Mouse (Mus musculus): ENCODE measurements around the gene Esp6. TPM values are rescaled to one million over a fixed set of nuclear protein-coding genes. Genes with fewer than 3 reads are reported as not detected.
"Not testable (repeated sequence)": the region's sequence is repeated elsewhere in the genome, so short reads cannot be mapped to it uniquely, and the experiment has no call there.

Esp6 gene
- not detected in 2 replicates for polyA plus RNA-seq (2015; fragmentation: Nextera tagmentation; extraction: Ambion mirVana)

- Histone ChIP-seq H3K9me3 (no peaks in the 10 kb centered on the region), H3K27ac (replicated peaks) (no peak within 1 kb of the TSS), H3K4me3 (no peak within 1 kb of the TSS), H3K36me3 (no peaks in the 10 kb centered on the region), H3K27me3 (no peaks in the 10 kb centered on the region), H3K4me2 (no peak within 1 kb of the TSS), H3K4me1 (replicated peaks) (no peaks in the 10 kb centered on the region), H3K9ac (no peak within 1 kb of the TSS)
- no peak for ATAC-seq (ENCODE audit: low read depth)
- 82% methylated on average over 5 of the region's 5 CpGs for WGBS
These were observed at the start of gene Esp6 for GRCm38 (mm10) chr17:40561207-40561606. TSS of gene Esp6 (plus strand) at chr17:40561507.

- H3K9ac ChIP-seq: no peak within 1 kb of the TSS
- 49% methylated on average over 3 of the region's 3 CpGs for WGBS
These were observed 41.5 kb upstream of the Esp6 start, which contains the start of gene Esp8 for GRCm38 (mm10) chr17:40519818-40520217. TSS of gene Esp8 (plus strand) at chr17:40520022.

DNA sequence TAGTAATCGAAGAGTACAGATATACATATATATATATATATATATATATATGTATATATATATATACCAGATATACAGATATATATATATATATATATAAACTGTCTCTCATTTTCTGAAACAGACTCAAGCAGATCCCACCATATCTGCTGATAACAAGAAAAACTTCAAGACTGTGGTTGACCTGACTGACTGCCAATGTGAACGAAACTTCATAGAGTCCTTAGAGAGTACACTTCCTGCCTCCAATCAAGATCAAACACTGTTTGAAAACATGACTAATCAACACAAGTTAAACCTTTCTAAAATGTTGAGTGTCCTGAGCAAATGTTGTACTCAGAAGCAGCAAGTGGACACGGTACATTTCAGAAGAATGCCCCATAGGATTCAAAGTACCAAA is 31.5 kb upstream of the Esp6 start:
- Histone ChIP-seq H3K36me3 (no peaks in the 10 kb centered on the region), H3K4me1 (replicated peaks) (no peaks in the 10 kb centered on the region), H3K27me3 (no peaks in the 10 kb centered on the region), H3K4me3 (no peak overlapping the region), H3K9ac (no peak overlapping the region), H3K4me2 (no peak overlapping the region), H3K9me3 (no peaks in the 10 kb centered on the region), H3K27ac (replicated peaks) (no peak overlapping the region)
- WGBS: 89% methylated on average over 3 of the region's 3 CpGs
- ATAC-seq (ENCODE audit: low read depth): no peak

More at GRCm38 (mm10) chr17:40519818-40520217, 41.5 kb upstream of the Esp6 start, which contains the start of gene Esp8:
- H3K4me1 ChIP-seq (replicated peaks): no peaks in the 10 kb centered on the region
- H3K36me3 ChIP-seq: no peaks in the 10 kb centered on the region
- H3K27ac ChIP-seq (replicated peaks): no peak within 1 kb of the TSS
- H3K27me3 ChIP-seq: no peaks in the 10 kb centered on the region
- H3K4me3 ChIP-seq: no peak within 1 kb of the TSS
- ATAC-seq (ENCODE audit: low read depth): no peak
- H3K4me2 ChIP-seq: no peak within 1 kb of the TSS
- H3K9me3 ChIP-seq: no peaks in the 10 kb centered on the region

DNA sequence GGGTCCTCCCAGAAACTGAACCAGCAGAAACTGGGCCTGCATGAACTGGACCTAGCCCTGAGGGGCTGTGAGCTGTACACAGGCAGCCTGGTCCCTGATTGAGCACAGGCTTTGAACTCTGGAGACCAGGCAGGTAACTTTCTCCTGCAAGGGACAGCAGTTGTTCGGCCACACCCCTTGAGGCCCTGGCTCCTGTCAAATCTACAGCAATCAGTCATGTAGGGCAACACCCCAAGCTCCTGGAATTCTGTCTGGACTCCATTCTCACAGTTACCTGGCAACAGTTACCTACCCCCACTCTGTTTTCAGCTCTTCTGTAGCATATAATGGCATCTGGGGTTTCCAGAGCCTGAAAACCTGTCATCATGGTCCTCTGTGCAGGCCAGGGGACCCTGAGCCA is 30.2 kb upstream of the Esp6 start:
- Histone ChIP-seq H3K9ac (no peak overlapping the region), H3K4me1 (replicated peaks) (no peaks in the 10 kb centered on the region), H3K4me2 (no peak overlapping the region), H3K4me3 (no peak overlapping the region), H3K27ac (replicated peaks) (no peak overlapping the region), H3K9me3 (no peaks in the 10 kb centered on the region), H3K36me3 (no peaks in the 10 kb centered on the region), H3K27me3 (no peaks in the 10 kb centered on the region)
- 92% methylated on average over 1 of the region's 1 CpGs for WGBS
- no peak for ATAC-seq (ENCODE audit: low read depth)

GRCm38 (mm10) chr17:40547005-40547404 is 14.3 kb upstream of the Esp6 start:
- not testable (repeated sequence) for H3K4me3 ChIP-seq; H3K9me3 ChIP-seq; ATAC-seq (ENCODE audit: low read depth); H3K36me3 ChIP-seq; H3K9ac ChIP-seq; H3K4me2 ChIP-seq; H3K4me1 ChIP-seq (replicated peaks); H3K27me3 ChIP-seq; H3K27ac ChIP-seq (replicated peaks)
- WGBS: 82% methylated on average over 5 of the region's 5 CpGs

GRCm38 (mm10) chr17:40553470-40553869 is 7.8 kb upstream of the Esp6 start:
- 86% methylated on average over 1 of the region's 1 CpGs for WGBS
- H3K27me3 ChIP-seq: no peaks in the 10 kb centered on the region
- no peaks in the 10 kb centered on the region for H3K9me3 ChIP-seq
- no peak overlapping the region for H3K4me3 ChIP-seq
- H3K4me2 ChIP-seq: no peak overlapping the region
- no peak overlapping the region for H3K9ac ChIP-seq
- no peaks in the 10 kb centered on the region for H3K36me3 ChIP-seq
- no peak for ATAC-seq (ENCODE audit: low read depth)
- no peaks in the 10 kb centered on the region for H3K4me1 ChIP-seq (replicated peaks)
- no peak overlapping the region for H3K27ac ChIP-seq (replicated peaks)

DNA sequence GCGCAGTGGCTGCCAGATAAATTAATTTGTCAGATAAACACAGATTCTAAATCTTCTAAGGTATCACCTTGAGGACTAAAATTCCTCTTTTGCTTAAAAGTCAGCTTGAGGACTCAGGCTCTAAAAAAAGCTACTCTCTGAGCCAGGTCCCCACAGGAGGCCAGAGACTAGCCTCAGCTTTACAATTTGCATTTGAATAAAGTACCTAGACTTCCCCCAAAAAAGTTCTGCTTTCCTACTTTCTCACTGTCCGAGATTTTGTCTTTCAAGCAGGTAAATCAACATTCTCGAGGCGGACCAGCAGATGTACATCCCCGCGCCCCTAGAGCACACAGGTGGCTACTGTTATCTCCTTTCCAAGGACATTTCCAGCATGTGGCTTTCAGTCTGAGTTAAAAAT is 22.6 kb downstream of the Esp6 start:
- not testable (repeated sequence) for H3K36me3 ChIP-seq; H3K9me3 ChIP-seq; H3K4me3 ChIP-seq; H3K4me2 ChIP-seq; ATAC-seq (ENCODE audit: low read depth); H3K27ac ChIP-seq (replicated peaks); H3K27me3 ChIP-seq; H3K4me1 ChIP-seq (replicated peaks); H3K9ac ChIP-seq
- 46% methylated on average over 6 of the region's 6 CpGs for WGBS

GRCm38 (mm10) chr17:40591297-40591696 is 30.0 kb downstream of the Esp6 start:
- no peak overlapping the region for H3K4me2 ChIP-seq
- no peaks in the 10 kb centered on the region for H3K9me3 ChIP-seq
- ATAC-seq (ENCODE audit: low read depth): no peak

GRCm38 (mm10) chr17:40598294-40598693 is 37.0 kb downstream of the Esp6 start, which contains the start of gene Esp4:
TSS of gene Esp4 (plus strand) at chr17:40598594.
- no peak within 1 kb of the TSS for H3K4me3 ChIP-seq
- H3K27me3 ChIP-seq: no peaks in the 10 kb centered on the region
- no peaks in the 10 kb centered on the region for H3K9me3 ChIP-seq
- H3K9ac ChIP-seq: no peak within 1 kb of the TSS
- ATAC-seq (ENCODE audit: low read depth): no peak
- no peak within 1 kb of the TSS for H3K27ac ChIP-seq (replicated peaks)
- H3K36me3 ChIP-seq: no peaks in the 10 kb centered on the region
- no peak within 1 kb of the TSS for H3K4me2 ChIP-seq
- H3K4me1 ChIP-seq (replicated peaks): no peaks in the 10 kb centered on the region

More at GRCm38 (mm10) chr17:40591297-40591696, 30.0 kb downstream of the Esp6 start:
- H3K36me3 ChIP-seq: no peaks in the 10 kb centered on the region
- H3K4me1 ChIP-seq (replicated peaks): no peaks in the 10 kb centered on the region
- H3K4me3 ChIP-seq: no peak overlapping the region
- H3K27ac ChIP-seq (replicated peaks): no peak overlapping the region
- H3K27me3 ChIP-seq: no peaks in the 10 kb centered on the region
- no peak overlapping the region for H3K9ac ChIP-seq

Other genes starting within 250 kb of the Esp6 start
- not detected in 2 replicates for gene Crisp1, start 242.3 kb upstream of the Esp6 start, polyA plus RNA-seq (2015; fragmentation: Nextera tagmentation; extraction: Ambion mirVana)
- gene Esp8, start 41.5 kb upstream of the Esp6 start, polyA plus RNA-seq (2015; fragmentation: Nextera tagmentation; extraction: Ambion mirVana): not detected in 2 replicates
- gene Esp4, start 37.1 kb downstream of the Esp6 start, polyA plus RNA-seq (2015; fragmentation: Nextera tagmentation; extraction: Ambion mirVana): not detected in 2 replicates
- gene Esp3, start 70.6 kb downstream of the Esp6 start, polyA plus RNA-seq (2015; fragmentation: Nextera tagmentation; extraction: Ambion mirVana): not detected in 2 replicates
- not detected in 2 replicates for gene Esp1, start 165.6 kb downstream of the Esp6 start, polyA plus RNA-seq (2015; fragmentation: Nextera tagmentation; extraction: Ambion mirVana)
- gene Crisp2, start 245.5 kb downstream of the Esp6 start, polyA plus RNA-seq (2015; fragmentation: Nextera tagmentation; extraction: Ambion mirVana): not detected in 2 replicates
- 0.55 and 0.95 TPM in 2 replicates for gene Rhag, start 249.6 kb downstream of the Esp6 start, polyA plus RNA-seq (2015; fragmentation: Nextera tagmentation; extraction: Ambion mirVana)

All from neural tube, embryonic 13.5 days (tissue).